Mouse (Mus musculus): Measurements from ENCODE around the gene Vmn1r223.

GRCm38 (mm10) chr13:23258546-23259048 lies 11.7 kb downstream of the Vmn1r223 start:
- no peak for TF ChIP-seq CTCF (IDR thresholded peaks at IDR 0.05; ENCODE audit: borderline replicate concordance, control insufficient read depth, extremely low read depth, insufficient read depth, low read length, poor library complexity)
- TF ChIP-seq POLR2A (IDR thresholded peaks at IDR 0.05; ENCODE audit: control insufficient read depth, extremely low read depth, insufficient read depth, low read length, poor library complexity), result no peak

Data from thymus, adult 2 months (tissue).